Mouse (Mus musculus) cerebellum, adult 11-12 months (tissue): ENCODE results near the gene Nmnat2.
"Not testable (repeated sequence)": the region's sequence is repeated elsewhere in the genome, so short reads cannot be mapped to it uniquely, and the experiment has no call there.

ENCODE experiments used
- DNase-seq: peaks from one replicate; pipeline ENCODE4 v3.0.0; 2022

The Nmnat2 gene

GRCm38 (mm10) chr1:153059626-153060025 is 104.8 kb downstream of the Nmnat2 start:
- DNase-seq = peak; percentile 68

GRCm38 (mm10) chr1:153062547-153062946 is 107.8 kb downstream of the Nmnat2 start:
- no peak for DNase-seq

GRCm38 (mm10) chr1:153064784-153065390 is 110.1 kb downstream of the Nmnat2 start:
- peak; percentile 66 for DNase-seq

GRCm38 (mm10) chr1:153065473-153066386 is 110.9 kb downstream of the Nmnat2 start:
- peak; percentile 94 for DNase-seq

GRCm38 (mm10) chr1:153066387-153066781 is 111.6 kb downstream of the Nmnat2 start:
- DNase-seq = no peak

GRCm38 (mm10) chr1:153071563-153071962 is 116.8 kb downstream of the Nmnat2 start:
- DNase-seq = no peak

- DNase-seq = no peak
Measured at GRCm38 (mm10) chr1:153071995-153072394, 117.2 kb downstream of the Nmnat2 start.

GRCm38 (mm10) chr1:153072711-153073110 is 117.9 kb downstream of the Nmnat2 start:
- DNase-seq = no peak

- DNase-seq = no peak
Measured at GRCm38 (mm10) chr1:153073441-153073840, 118.6 kb downstream of the Nmnat2 start.

- no peak for DNase-seq
Measured at GRCm38 (mm10) chr1:153075087-153075736, 120.4 kb downstream of the Nmnat2 start.

- no peak for DNase-seq
Measured at GRCm38 (mm10) chr1:153075955-153076354, 121.2 kb downstream of the Nmnat2 start.

GRCm38 (mm10) chr1:153083233-153083632 is 128.4 kb downstream of the Nmnat2 start:
- not testable (repeated sequence) for DNase-seq

- DNase-seq = peak; percentile 88
Measured at GRCm38 (mm10) chr1:153084191-153084590, 129.4 kb downstream of the Nmnat2 start.

- no peak for DNase-seq
Measured at GRCm38 (mm10) chr1:153085198-153085597, 130.4 kb downstream of the Nmnat2 start.

GRCm38 (mm10) chr1:153087771-153088170 is 133.0 kb downstream of the Nmnat2 start:
- DNase-seq = no peak

GRCm38 (mm10) chr1:153090081-153090480 is 135.3 kb downstream of the Nmnat2 start:
- no peak for DNase-seq

- DNase-seq = no peak
Measured at GRCm38 (mm10) chr1:153090807-153091206, 136.0 kb downstream of the Nmnat2 start.

- DNase-seq = no peak
Measured at GRCm38 (mm10) chr1:153091438-153092236, 136.8 kb downstream of the Nmnat2 start.

GRCm38 (mm10) chr1:153092237-153092975 is 137.6 kb downstream of the Nmnat2 start:
- peak; percentile 78 for DNase-seq

GRCm38 (mm10) chr1:153093172-153093571 is 138.4 kb downstream of the Nmnat2 start:
- DNase-seq = no peak

GRCm38 (mm10) chr1:153093581-153093980 is 138.8 kb downstream of the Nmnat2 start:
- no peak for DNase-seq
